Mouse (Mus musculus) midbrain, postnatal 0 days (tissue): Measurements from ENCODE around the gene Ly6g6e. TPM values are rescaled to one million over a fixed set of nuclear protein-coding genes. Genes with fewer than 3 reads are reported as not detected.

ENCODE experiments used
- ATAC-seq: fragments of 200-750 bp; cut with Nextera tagmentation; 2 replicates; pipeline ENCODE4 v1.8.0; 2017; ENCODE audit warnings: moderate number of reproducible peaks, mild to moderate bottlenecking, moderate TSS enrichment, moderate library complexity; ENCODE audit not compliant: low FRiP score
- DNase-seq: peaks from one replicate; pipeline ENCODE4 v3.0.0-alpha.2; 2015; ENCODE audit warnings: low spot score
- H3K27ac ChIP-seq: fragments of 300-500 bp; sonication (generic); 2 replicates; pipeline ENCODE4 v1.5.1; 2014; ENCODE audit warnings: low read depth, mild to moderate bottlenecking, low read length, mixed read lengths
- H3K27me3 ChIP-seq: fragments of 300-500 bp; sonication (generic); 2 replicates; pipeline ENCODE4 v1.6.1; 2014; ENCODE audit warnings: low read length, control low read depth, mixed read lengths; ENCODE audit not compliant: insufficient read depth
- H3K36me3 ChIP-seq: fragments of 300-500 bp; sonication (generic); 2 replicates; pipeline ENCODE4 v1.6.1; 2014; ENCODE audit warnings: low read length, control low read depth, mixed read lengths; ENCODE audit not compliant: insufficient read depth
- H3K4me1 ChIP-seq: fragments of 300-500 bp; sonication (generic); 2 replicates; pipeline ENCODE4 v1.6.1; 2014; ENCODE audit warnings: mild to moderate bottlenecking, control low read depth, antibody characterized with exemption, low read length, mixed read lengths; ENCODE audit not compliant: insufficient read depth
- H3K4me2 ChIP-seq: fragments of 300-500 bp; sonication (generic); 2 replicates; pipeline ENCODE4 v1.6.1; 2014; ENCODE audit warnings: low read depth, mild to moderate bottlenecking, low read length, mixed read lengths; ENCODE audit not compliant: poor library complexity, severe bottlenecking
- H3K4me3 ChIP-seq: fragments of 300-500 bp; sonication (generic); 2 replicates; pipeline ENCODE4 v1.5.1; 2014; ENCODE audit warnings: low read depth, mild to moderate bottlenecking, low read length, moderate library complexity
- H3K9ac ChIP-seq: fragments of 300-500 bp; sonication (generic); replicated peaks from 2 replicates; pipeline ENCODE4 v1.6.1; 2014; ENCODE audit warnings: mild to moderate bottlenecking, low read length, moderate library complexity, mixed read lengths; ENCODE audit not compliant: poor library complexity, severe bottlenecking
- H3K9me3 ChIP-seq: fragments of 300-500 bp; sonication (generic); 2 replicates; pipeline ENCODE4 v1.6.1; 2016; ENCODE audit warnings: low read length, control low read depth
- CTCF ChIP-seq: IDR thresholded peaks from 2 replicates; pipeline ENCODE4 v1.5.1; 2016; ENCODE audit warnings: antibody characterized with exemption, mild to moderate bottlenecking
- WGBS: fragments of 180-500 bp; shearing (Covaris S2); extraction: QIAGEN DNeasy Blood & Tissue Kit; methylation state at CpG from one replicate; pipeline ENCODE4 v1.1.7; 2014; 5-methylcytosine and 5-hydroxymethylcytosine counted together
- polyA plus RNA-seq: library from polyadenylated mRNA; unstranded; fragments of >200 nt; fragmentation: Nextera tagmentation; extraction: Ambion mirVana; gene quantifications from 2 replicates; pipeline ENCODE4 v1.2.1, GENCODE M21; 2015
- total RNA-seq: library from RNA; depleted of rRNA; stranded (reverse); fragments of >200 nt; gene quantifications from 2 replicates; pipeline ENCODE4 v1.2.3, GENCODE M21; 2014

The Ly6g6e gene
- total and polyA plus RNA-seq, 2 experiments from 2014 or later, result not detected

GRCm38 (mm10) chr17:35077786-35078233 lies 1.1 kb downstream of the Ly6g6e start, which contains the start of gene Ly6g6d:
TSS of gene Ly6g6d (minus strand) at chr17:35078065.
- Histone ChIP-seq H3K27me3 (no peaks in the 10 kb centered on the region), H3K9me3 (no peaks in the 10 kb centered on the region), H3K9ac (no peak within 1 kb of the TSS), H3K4me2 (peak within 1 kb of the TSS; percentile 35), H3K4me1 (no peaks in the 10 kb centered on the region), H3K4me3 (peak within 1 kb of the TSS; percentile 18; the same call in 1 of the 2 replicates), H3K27ac (no peak within 1 kb of the TSS), H3K36me3 (no peaks in the 10 kb centered on the region)
- DNase-seq (peak; percentile 18), ATAC-seq (peak; percentile 58; the same call in 1 of the 2 replicates)
- peak; percentile 57 for TF ChIP-seq CTCF
- 12% methylated on average over 14 of the region's 14 CpGs for WGBS

GRCm38 (mm10) chr17:35079778-35080177 lies 3.1 kb downstream of the Ly6g6e start:
- Histone ChIP-seq H3K4me2 (no peak overlapping the region), H3K9me3 (no peaks in the 10 kb centered on the region), H3K36me3 (no peaks in the 10 kb centered on the region), H3K9ac (no peak overlapping the region), H3K27me3 (no peaks in the 10 kb centered on the region), H3K27ac (no peak overlapping the region), H3K4me3 (no peak overlapping the region), H3K4me1 (no peaks in the 10 kb centered on the region)
- no peak for ATAC-seq
- 62% methylated on average over 9 of the region's 9 CpGs for WGBS
- no peak for DNase-seq
- no peak for TF ChIP-seq CTCF

GRCm38 (mm10) chr17:35080248-35080647 lies 3.5 kb downstream of the Ly6g6e start:
- H3K27me3 ChIP-seq, result no peaks in the 10 kb centered on the region
- WGBS, result 70% methylated on average over 6 of the region's 6 CpGs
- no peaks in the 10 kb centered on the region for H3K36me3 ChIP-seq
- no peaks in the 10 kb centered on the region for H3K9me3 ChIP-seq
- H3K4me2 ChIP-seq, result no peak overlapping the region
- H3K9ac ChIP-seq, result no peak overlapping the region
- DNase-seq (no peak), ATAC-seq (no peak)
- no peaks in the 10 kb centered on the region for H3K4me1 ChIP-seq
- H3K27ac ChIP-seq, result no peak overlapping the region
- no peak for TF ChIP-seq CTCF
- no peak overlapping the region for H3K4me3 ChIP-seq

- Histone ChIP-seq H3K9ac (no peak overlapping the region), H3K9me3 (no peaks in the 10 kb centered on the region), H3K27ac (no peak overlapping the region), H3K4me2 (no peak overlapping the region), H3K36me3 (no peaks in the 10 kb centered on the region), H3K27me3 (no peaks in the 10 kb centered on the region), H3K4me1 (no peaks in the 10 kb centered on the region), H3K4me3 (no peak overlapping the region)
- no peak for TF ChIP-seq CTCF
- ATAC-seq (no peak), DNase-seq (no peak)
- WGBS, result 81% methylated on average over 4 of the region's 4 CpGs
Observed at GRCm38 (mm10) chr17:35080710-35081109, 4.0 kb downstream of the Ly6g6e start.

GRCm38 (mm10) chr17:35082841-35083576 lies 6.3 kb downstream of the Ly6g6e start:
- ATAC-seq, result no peak
- Histone ChIP-seq H3K9ac (no peak overlapping the region), H3K4me3 (no peak overlapping the region), H3K27ac (no peak overlapping the region), H3K27me3 (no peaks in the 10 kb centered on the region), H3K36me3 (no peaks in the 10 kb centered on the region), H3K4me2 (no peak overlapping the region), H3K9me3 (no peaks in the 10 kb centered on the region), H3K4me1 (no peaks in the 10 kb centered on the region)
- WGBS, result 87% methylated on average over 16 of the region's 16 CpGs
- TF ChIP-seq CTCF, result no peak
- no peak for DNase-seq

GRCm38 (mm10) chr17:35083929-35084497 lies 7.3 kb downstream of the Ly6g6e start:
- Histone ChIP-seq H3K4me2 (no peak overlapping the region), H3K27ac (no peak overlapping the region), H3K4me1 (no peaks in the 10 kb centered on the region), H3K9ac (no peak overlapping the region), H3K4me3 (no peak overlapping the region), H3K9me3 (no peaks in the 10 kb centered on the region), H3K27me3 (no peaks in the 10 kb centered on the region), H3K36me3 (no peaks in the 10 kb centered on the region)
- ATAC-seq, result no peak
- no peak for DNase-seq
- no peak for TF ChIP-seq CTCF
- 72% methylated on average over 3 of the region's 3 CpGs for WGBS
